Mouse (Mus musculus) layer of hippocampus, postnatal 36 days (tissue): ENCODE measurements around the gene Bcl7a. TPM values are rescaled to one million over a fixed set of nuclear protein-coding genes. Genes with fewer than 3 reads are reported as not detected.

Experiments
- DNase-seq, 2 experiments: peaks; one replicate each; pipeline ENCODE4 v3.0.0; 2022
- total RNA-seq, 2 experiments: library from RNA; stranded (reverse); gene quantifications; 2 replicates each; pipeline ENCODE4 v1.2.3; 2021

The Bcl7a gene
- total RNA-seq, 2 experiments from 2014 or later, result 61.7 to 66.0 TPM

DNA sequence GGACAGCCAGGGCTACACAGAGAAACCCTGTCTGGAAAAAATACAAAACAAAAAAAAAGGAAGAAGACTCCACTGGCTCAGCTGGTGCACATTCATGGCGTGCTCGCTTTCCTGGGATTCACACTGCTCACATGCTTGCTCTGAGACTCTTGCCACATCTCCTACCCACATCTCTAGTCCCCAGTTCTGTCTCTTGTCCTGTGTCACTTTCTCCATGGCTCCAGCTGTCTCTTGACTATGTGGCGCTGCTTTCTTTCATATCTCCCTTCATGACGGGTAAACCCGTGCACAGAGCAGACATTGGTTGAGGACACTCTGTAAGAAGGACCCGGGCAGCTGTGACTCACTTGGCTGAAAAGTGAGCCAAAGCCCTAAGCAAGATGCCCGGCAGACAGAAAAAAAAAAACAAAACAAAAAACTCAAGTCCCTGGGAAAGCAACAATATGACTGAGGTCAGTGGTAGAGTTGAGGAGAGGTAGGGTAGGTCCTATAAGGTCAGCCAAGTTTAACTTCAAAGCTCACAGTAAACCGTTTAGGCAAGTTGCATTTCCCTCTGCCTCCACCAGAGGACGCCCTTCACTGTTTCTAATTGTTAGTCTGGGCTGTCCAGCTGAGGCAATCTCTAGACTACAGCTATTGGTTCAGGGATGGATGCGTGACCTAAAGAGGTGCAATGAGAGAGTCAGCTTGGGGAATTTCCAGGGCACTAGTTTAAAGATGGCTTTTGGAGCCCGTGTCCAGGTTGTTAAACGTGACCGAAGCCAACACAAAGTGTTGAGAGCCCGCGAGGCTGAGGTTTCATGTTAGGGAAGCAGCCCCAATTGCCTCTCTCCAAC lies 33.7 kb downstream of the Bcl7a start:
- peak; percentile 73 to 76 for DNase-seq

- no peak for DNase-seq
Measured at GRCm38 (mm10) chr5:123378712-123379111, 35.1 kb downstream of the Bcl7a start.

GRCm38 (mm10) chr5:123379504-123379931 lies 35.9 kb downstream of the Bcl7a start:
- no peak for DNase-seq

DNA sequence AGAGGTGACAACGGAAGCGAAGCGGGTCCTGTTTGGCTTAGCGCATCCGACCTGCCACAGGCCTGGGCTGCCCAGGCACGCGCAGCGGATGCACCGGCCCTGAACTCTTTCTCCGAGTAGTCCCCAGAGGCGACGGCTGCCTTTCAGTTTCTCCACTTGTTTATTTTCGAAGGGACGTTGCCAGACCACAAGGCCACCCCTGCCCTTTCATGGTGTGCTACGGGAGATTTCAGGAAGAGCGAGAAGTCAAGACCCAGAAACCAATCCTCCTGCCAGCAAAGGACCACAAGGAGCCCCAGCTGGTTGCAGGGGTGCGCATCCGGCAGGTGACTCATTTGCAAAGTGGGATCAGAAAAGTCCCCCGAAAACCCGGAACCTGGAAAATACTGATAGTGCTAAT lies 38.3 kb downstream of the Bcl7a start:
- DNase-seq, result no peak

- no peak for DNase-seq
Measured at GRCm38 (mm10) chr5:123382686-123383085, 39.1 kb downstream of the Bcl7a start.

- no peak for DNase-seq
Measured at GRCm38 (mm10) chr5:123388452-123388851, 44.8 kb downstream of the Bcl7a start.

GRCm38 (mm10) chr5:123390536-123391441 lies 47.2 kb downstream of the Bcl7a start:
- DNase-seq, result no peak

- peak in 1 of 2 experiments; percentile 67 for DNase-seq
Measured at GRCm38 (mm10) chr5:123391442-123391809, 47.8 kb downstream of the Bcl7a start.

- no peak for DNase-seq
Measured at GRCm38 (mm10) chr5:123393786-123394302, 50.2 kb downstream of the Bcl7a start.

GRCm38 (mm10) chr5:123394303-123394956 lies 50.8 kb downstream of the Bcl7a start, which contains the start of gene Mlxip:
Mlxip (plus strand) TSS chr5:123394798.
- DNase-seq, result peak; percentile 86 to 89

GRCm38 (mm10) chr5:123394957-123395881 lies 51.6 kb downstream of the Bcl7a start:
- no peak for DNase-seq

GRCm38 (mm10) chr5:123396901-123397464 lies 53.3 kb downstream of the Bcl7a start:
- DNase-seq, result no peak

DNA sequence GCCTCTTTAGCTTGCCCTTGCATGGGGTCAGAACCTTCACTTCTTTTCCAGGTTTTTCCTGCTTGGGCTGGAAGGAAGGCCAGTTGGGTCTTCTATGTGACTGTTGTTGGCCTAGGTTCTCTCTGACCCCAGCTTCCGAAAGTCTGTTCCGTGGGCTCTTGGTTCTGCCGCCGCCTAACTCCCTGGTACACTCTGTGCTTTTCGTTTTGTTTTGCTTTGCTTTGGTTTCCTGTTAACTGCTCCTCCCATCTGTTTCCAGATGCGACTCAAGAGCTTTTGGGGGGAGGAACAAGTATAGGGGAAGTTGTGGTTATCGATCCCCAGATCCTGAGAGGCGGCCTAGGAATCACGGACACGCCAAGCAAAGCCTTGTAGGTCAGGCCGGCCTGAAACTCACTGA lies 54.2 kb downstream of the Bcl7a start:
- no peak for DNase-seq

DNA sequence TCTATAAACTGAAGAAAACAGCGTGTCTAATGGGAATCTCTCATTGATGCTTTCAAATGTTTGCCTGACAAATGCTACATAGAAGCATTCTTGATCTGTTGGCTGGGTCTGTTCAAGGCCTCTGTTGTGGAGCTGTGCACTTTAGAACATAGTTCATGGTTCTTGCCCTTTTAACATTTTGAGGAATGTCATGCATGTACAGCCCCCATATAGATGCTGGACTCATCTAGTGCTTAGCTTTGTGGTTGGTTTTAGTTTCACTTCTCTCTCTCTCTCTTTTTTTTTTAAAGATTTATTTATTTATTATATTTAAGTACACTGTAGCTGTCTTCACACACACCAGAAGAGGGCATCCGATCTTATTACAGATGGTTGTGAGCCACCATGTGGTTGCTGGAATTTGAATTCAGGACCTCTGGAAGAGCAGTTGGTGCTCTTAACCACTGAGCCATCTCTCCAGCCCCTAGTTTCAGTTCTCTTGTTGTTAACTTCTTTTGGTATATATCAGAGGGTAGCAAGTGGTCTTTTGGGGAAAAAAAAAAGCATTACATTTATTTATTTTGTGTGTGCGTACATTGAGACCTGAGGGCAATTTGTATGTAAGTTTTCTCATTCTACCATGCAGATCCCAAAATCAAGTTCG lies 55.3 kb downstream of the Bcl7a start:
- DNase-seq, result no peak

DNA sequence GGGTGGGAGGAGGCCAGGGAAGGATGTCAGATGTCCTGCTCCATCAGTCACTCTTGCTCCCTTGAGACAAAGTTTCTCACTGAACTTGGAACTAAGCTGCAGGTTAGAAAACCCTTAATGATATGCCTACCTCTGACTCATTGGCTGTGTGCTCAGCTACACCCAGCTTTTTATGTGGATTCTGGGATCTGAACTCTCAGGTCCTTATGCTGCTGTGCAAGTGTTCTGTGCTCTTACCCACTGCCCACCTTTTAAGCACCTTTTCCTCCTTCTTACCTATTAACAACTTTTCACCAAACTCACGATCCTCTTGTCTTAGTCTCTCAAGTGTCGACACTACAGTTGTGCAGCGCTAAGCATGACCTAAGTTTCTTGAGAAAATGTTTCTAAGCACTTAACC lies 60.8 kb downstream of the Bcl7a start:
- DNase-seq, result no peak

DNA sequence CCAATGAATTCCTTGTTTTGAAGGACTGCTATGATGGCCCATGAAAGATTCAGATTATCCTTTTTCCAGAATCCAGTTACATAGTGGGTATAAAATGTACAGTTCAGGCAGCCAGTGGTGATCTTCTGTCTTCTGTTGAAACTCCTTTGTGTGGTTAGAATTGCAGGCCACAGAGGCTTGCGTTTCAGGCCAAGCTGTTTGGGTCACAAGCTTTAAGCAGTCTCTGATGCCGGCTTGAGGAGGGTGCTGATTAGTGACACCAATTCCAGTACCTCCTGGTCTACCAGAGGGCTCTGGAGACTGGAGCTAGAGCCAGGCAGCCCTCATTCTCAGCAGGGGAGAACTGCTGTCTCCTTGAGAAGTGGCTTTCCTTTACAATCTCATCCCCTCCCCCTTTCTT lies 63.3 kb downstream of the Bcl7a start:
- DNase-seq, result no peak

GRCm38 (mm10) chr5:123408176-123408575 lies 64.5 kb downstream of the Bcl7a start:
- no peak for DNase-seq

DNA sequence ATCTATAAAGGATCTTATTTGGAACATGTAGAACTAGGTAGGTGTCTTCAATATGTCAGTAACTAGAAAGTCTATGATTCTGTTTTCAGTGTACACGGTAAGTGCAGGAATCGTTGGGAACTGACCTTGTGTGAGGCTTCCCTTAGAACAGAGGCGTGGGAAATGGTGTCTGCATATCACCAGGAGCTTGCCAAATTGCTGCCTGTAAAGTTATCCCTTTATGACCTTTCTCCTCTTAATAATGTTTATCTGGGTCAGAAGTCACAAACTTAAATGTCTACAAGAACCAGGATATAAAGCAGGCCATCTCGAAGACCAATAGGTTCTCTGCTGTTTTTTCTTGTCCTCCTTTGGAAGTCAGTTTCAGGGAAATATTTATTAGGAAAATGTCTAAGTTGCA lies 68.6 kb downstream of the Bcl7a start:
- DNase-seq, result no peak

GRCm38 (mm10) chr5:123413866-123414363 lies 70.3 kb downstream of the Bcl7a start:
- no peak for DNase-seq

- DNase-seq, result no peak
Measured at GRCm38 (mm10) chr5:123416149-123416548, 72.5 kb downstream of the Bcl7a start.
